Mouse (Mus musculus) right cerebral cortex, adult 18-20 months (tissue): ENCODE measurements around the gene Gm49450.
"Not testable (repeated sequence)": the region's sequence is repeated elsewhere in the genome, so short reads cannot be mapped to it uniquely, and the experiment has no call there.

Experiments
- DNase-seq: peaks from one replicate; pipeline ENCODE4 v3.0.0; 2022; ENCODE audit warnings: mixed read lengths

Gene Gm49450

DNA sequence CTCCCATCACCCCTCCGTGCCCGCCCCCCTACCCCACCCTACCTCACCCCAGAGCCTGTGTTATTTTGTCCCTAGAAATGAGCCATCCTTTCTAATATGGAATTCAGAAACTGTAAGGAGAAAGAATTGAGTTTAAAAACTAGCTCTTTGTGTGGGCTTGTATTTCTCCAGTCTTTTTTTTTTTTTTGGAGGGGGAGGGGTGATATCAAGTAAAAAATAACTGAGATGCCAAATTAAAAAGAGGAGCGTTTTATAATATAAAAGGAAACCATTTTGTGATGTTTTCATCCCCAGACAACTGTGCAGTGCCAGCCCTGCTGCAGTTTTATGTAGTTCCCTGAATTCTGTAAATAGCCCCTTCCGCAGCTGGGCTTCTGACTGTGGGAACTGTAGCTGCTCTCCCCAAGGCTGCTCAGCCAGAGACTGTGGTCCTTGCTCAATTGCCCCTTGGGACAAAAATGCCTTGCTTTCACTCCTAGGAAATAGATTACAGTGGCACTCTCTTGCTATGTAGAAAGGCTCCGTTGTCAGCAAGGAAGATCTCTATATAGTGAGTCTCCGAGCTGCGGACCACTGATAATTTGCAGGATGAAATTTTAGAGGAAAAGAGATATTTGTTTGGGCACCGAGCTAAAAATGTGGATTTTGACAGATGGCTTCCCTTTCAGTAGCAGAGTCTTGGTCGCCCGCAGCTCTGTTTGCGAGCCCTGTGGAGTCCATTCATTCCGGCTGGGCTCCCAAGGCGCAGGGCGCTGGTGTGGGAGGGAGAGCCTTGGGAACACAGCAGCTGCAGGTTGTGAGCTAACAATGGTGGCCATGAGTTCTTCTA lies 1.3 kb upstream of the Gm49450 start:
- DNase-seq: peak; percentile 66

DNA sequence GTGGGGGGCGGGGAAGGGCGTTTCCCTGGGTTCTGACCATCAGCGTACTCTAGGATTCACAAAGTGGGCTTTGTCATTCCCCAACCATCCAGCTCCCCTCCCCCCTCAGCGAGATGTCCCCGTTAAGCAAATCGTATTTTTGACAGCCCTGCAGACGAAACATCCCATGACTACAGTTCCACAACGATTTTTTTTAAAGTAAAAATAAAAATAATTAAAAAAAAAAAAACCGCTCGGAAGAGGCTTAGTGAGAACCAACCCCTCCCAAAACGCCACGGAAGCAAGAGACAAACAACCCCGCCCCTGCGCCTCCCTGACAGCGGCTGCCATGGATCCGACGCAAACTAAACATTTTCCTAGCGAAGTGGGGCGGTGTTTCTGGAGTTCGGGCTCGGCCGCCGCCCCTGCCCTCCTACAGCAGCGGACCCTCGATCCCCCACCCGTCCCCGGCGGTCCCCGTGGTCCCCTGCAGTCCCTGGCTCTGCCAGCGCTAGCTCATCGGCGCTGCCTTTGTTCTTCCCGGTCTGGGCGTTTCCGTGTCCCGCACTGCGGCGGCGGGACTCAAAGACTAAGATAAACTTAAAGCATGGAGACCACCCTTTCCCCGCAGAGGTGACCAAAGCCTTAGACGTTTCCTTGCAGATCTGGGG lies 475 bp downstream of the Gm49450 start:
- peak; percentile 61 for DNase-seq

GRCm38 (mm10) chr15:98952063-98952455 lies 1.3 kb downstream of the Gm49450 start:
- no peak for DNase-seq

GRCm38 (mm10) chr15:98951122-98952062 lies 2.0 kb downstream of the Gm49450 start:
- not testable (repeated sequence) for DNase-seq

DNA sequence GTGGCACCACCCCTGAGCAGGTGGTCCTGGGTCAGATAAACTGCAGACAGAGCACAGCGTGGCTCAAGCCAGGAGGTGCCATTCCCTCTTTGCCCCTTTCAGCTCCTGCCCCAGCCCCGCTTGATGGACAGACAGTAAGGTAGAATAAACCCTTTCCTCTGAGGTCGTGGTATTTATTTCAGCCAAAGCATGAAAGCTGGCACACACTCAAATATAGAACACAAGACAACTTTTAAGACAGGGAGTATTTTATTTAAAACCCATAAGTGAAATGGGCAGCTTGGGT lies 3.8 kb downstream of the Gm49450 start:
- DNase-seq: no peak

- no peak for DNase-seq
Measured at GRCm38 (mm10) chr15:98948857-98949606, 4.3 kb downstream of the Gm49450 start.

DNA sequence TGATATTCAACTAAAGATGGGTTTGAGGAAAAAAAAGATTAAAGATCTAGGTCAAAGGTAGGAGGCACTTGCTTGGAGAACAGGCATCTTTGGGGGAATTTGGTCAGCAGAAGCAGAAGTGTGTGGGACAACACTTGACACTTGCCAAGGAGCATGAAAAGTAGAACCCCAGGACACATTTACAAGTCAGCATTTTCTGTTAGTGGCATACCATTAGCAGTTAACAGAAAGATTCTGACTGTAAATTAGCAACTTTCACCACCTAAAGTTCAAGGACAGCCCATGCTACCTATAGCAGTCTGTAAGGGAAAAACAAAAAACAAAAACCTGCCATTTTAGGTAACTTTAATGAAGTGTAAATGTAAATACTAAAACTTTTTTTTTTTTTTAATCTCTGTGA lies 5.0 kb downstream of the Gm49450 start:
- DNase-seq: no peak

- no peak for DNase-seq
Measured at GRCm38 (mm10) chr15:98947884-98948283, 5.5 kb downstream of the Gm49450 start.

GRCm38 (mm10) chr15:98943133-98943532 lies 10.2 kb downstream of the Gm49450 start:
- no peak for DNase-seq

DNA sequence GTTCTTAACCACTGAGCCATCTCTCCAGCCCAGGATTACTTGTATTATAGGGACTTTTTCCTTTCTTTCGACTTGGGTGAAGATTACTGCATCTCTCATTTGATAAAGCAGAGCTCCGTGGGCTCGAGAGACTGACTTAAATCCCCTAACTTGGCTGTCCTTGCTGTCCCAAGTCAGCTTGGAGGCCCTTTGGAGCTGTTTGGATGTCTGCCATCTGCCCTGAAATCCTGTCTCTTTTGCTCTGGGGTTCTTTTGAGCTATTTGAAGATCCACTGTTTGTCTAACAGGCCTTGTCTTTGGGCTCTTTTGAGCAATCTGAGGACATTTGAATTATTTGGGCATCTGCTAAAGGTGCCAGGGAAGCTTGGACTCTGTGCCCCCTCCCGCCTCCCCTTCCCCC lies 11.3 kb downstream of the Gm49450 start:
- no peak for DNase-seq

DNA sequence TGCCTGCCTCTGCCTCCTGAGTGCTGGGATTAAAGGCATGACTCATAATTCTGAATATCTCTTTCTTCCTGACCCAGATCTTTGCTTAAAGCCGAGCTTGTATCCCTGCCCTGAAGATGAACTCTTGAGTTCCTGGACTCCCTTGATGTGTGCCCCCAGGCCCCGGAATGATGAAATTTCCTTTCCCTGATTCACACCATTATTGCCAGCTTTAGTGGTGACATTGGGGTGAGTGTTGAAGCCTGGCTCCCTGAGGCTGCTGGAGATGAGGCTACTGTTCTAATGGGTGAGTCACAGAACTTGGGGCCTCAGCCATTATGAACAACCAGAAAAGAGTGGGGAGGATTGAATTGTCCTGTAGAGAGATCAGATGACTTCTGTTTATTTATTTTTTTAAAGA lies 11.8 kb downstream of the Gm49450 start:
- no peak for DNase-seq

DNA sequence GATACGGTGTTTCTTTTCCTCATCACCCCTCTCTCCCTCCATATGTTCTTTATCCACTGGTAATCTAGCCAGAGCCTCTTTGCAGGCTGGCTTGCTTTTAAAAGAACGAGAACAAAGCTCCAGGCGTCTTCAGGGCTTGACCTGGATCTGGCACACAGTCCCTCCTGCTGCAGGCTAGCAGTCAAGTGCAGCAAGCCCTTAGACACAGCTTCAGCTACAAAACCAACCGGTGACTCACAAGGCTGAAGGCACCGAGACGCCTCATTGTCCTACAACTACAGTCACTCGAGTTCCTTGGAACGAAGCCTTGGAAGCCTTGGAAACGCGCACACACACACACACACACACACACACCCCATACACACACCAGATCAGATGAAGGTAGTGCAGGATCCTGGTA lies 12.5 kb downstream of the Gm49450 start:
- DNase-seq: no peak

- peak; percentile 95 for DNase-seq
Measured at GRCm38 (mm10) chr15:98934217-98934839, 19.0 kb downstream of the Gm49450 start, which contains the start of gene Tuba1b. Gene Tuba1b (minus strand): TSS chr15:98934565.

GRCm38 (mm10) chr15:98933833-98934216 lies 19.5 kb downstream of the Gm49450 start:
- peak; percentile 96 for DNase-seq

DNA sequence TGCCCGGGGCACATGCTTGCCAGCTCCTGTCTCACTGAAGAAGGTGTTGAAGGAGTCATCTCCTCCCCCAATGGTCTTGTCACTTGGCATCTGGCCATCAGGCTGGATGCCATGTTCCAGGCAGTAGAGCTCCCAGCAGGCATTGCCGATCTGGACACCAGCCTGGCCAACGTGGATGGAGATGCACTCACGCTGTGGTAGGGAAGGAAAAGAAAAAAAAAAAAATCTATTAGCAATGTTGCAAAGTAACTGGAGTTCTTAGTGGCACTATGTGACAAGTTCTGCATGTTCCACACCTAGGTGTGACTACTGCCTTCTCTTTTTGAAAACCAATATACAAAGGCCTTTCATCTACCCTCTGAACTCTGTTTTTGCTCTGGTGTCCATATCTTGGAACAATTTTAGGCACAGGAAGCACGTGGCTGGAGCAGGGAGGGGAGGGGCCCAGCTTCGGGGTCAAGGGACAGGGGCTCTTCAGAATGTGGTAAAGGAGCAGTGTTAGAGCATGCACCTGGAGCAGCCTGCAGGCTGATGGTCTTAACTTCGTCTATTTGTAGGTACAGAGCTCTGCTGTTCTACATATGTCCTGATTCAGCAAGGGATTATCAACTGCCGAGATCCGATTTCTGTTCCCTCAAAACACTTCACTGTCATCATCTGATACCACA lies 20.2 kb downstream of the Gm49450 start:
- DNase-seq: not testable (repeated sequence)

GRCm38 (mm10) chr15:98930998-98931397 lies 22.4 kb downstream of the Gm49450 start:
- DNase-seq: no peak

DNA sequence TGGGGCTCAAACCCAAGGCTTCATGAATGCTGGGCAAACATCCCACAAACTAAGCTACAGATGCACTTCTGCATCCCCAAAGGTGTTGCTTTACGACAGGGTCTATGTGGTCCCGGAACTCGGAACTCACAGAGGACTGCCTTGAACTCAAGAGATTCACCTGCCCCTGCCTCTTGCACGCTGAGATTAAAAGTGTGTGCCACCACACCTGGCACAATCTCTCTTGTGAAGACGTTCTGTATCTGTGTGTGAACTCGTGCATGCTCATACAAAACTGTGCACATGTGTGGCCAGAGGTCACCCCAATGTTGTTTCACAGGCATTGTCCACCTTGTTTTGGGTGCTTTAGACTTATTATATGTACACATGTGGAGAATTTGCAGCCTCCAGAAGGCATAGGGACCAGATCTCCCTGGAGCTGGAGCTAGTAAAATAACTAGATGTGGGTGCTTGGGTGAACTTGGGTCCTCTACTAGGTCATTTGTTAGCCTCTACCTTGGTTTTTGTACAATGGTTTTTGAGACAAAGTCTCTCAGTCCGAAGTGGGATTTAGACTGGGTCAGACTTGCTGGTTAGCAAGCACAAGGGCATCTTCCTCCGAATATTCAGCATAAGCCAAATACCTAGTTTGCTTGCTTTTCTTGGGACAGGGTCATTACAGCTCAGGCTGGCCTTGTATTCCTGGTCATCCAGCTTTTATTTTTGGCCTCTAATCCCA lies 23.2 kb downstream of the Gm49450 start:
- no peak for DNase-seq

- DNase-seq: peak; percentile 80
Measured at GRCm38 (mm10) chr15:98928598-98929240, 24.6 kb downstream of the Gm49450 start.

DNA sequence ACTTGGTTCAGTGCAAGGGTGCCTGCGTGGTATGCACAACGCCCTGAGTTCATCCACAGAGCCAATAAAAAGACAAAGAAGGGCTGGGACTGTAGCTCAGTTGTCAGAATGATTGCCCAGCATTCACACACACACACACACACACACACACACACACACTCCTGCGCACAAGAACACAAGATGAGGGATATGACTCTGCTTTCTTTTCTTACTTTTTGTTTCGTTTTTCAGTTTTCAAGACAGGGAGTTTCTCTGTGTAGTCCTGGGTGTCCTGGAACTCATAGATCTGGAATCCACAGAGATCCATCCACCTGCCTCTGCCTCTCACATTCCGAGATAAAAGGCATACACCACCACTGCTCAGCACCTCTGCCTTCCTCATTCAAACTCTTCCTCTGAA lies 25.8 kb downstream of the Gm49450 start:
- no peak for DNase-seq

- DNase-seq: no peak
Measured at GRCm38 (mm10) chr15:98924682-98925081, 28.7 kb downstream of the Gm49450 start.
